ENCODE assay signal across 27 mouse cellular contexts in the genomic region with DNA sequence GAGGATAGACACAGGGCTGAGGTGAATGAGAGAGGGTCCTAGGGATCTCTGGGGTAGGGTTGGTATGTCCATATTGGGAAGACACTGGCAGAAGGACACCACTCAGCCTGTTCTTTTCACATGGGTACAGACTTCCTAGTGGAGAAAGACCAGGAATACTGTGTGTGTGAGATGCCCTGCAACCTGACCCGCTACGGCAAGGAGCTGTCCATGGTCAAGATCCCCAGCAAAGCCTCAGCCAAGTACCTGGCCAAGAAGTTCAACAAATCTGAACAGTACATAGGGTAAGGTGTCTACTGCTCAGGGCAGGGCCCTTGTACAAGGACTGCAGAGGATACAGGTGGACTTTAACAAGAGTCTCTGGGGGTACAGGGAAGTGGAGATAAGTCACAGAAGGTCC. TPM values are rescaled to one million over a fixed set of nuclear protein-coding genes. Genes with fewer than 3 reads are reported as not detected.
A peak's percentile ranks its signal among the peaks of the same experiment; 100 is the strongest.
DNase-seq lines count a peak whose midpoint lies in the region; ATAC-seq and TF ChIP-seq lines count a peak whose summit lies in the region.
"Had no signal": no experiment of that assay in that cellular context is flagged by ENCODE, and none has a peak within 500 bp of the region (broad histone marks: within the 10 kb centered on the region; RNA-seq: fewer than 3 reads in every experiment).

No protein-coding gene starts in this region.

- no peak overlapping the region for H3K4me2 ChIP-seq in lung, embryonic 14.5 days
- H3K4me2 ChIP-seq in myocyte (ENCODE audit: low read depth): no peak overlapping the region
- H3K4me2 ChIP-seq: embryonic facial prominence, embryonic 15.5 days; heart, embryonic 13.5 days; hindbrain, embryonic 12.5 days had no signal

- H3K36me3 ChIP-seq in lung, embryonic 14.5 days (ENCODE audit: insufficient read depth): no peaks in the 10 kb centered on the region
- H3K36me3 ChIP-seq in myocyte (ENCODE audit: control insufficient read depth, insufficient read depth): no peaks in the 10 kb centered on the region
- H3K36me3 ChIP-seq: embryonic facial prominence, embryonic 15.5 days; forebrain, embryonic 10.5 days; heart, embryonic 13.5 days had no signal

- ATAC-seq in lung, embryonic 14.5 days (ENCODE audit: insufficient read depth): no peak
- ATAC-seq in megakaryocyte, adult 5-6 weeks (ENCODE audit: poor library complexity, severe bottlenecking): no peak
- ATAC-seq: forebrain, embryonic 14.5 days; hindbrain, embryonic 16.5 days; inflammation-experienced regulatory T-cells, adult 6 months had no signal

- no peak overlapping the region for H3K4me3 ChIP-seq in lung, embryonic 14.5 days (ENCODE audit: low read depth, low read length)
- H3K4me3 ChIP-seq in myocyte: no peak overlapping the region
- H3K4me3 ChIP-seq: embryonic facial prominence, embryonic 15.5 days; erythroblast, embryonic 14.5 days; forebrain, embryonic 10.5 days; heart, embryonic 13.5 days; hindbrain, embryonic 12.5 days had no signal

- TF ChIP-seq POLR2A in myocyte (IDR thresholded peaks at IDR 0.05; ENCODE audit: insufficient read length, low read depth): no peak

- no peaks in the 10 kb centered on the region for H3K9me3 ChIP-seq in lung, embryonic 14.5 days (ENCODE audit: low read depth, low read length)
- H3K9me3 ChIP-seq: embryonic facial prominence, embryonic 15.5 days; forebrain, embryonic 10.5 days; heart, embryonic 13.5 days; hindbrain, embryonic 12.5 days had no signal

- no peaks in the 10 kb centered on the region for H3K4me1 ChIP-seq in lung, embryonic 14.5 days (ENCODE audit: insufficient read depth)

- H3K9ac ChIP-seq in lung, embryonic 14.5 days: no peak overlapping the region
- H3K9ac ChIP-seq: embryonic facial prominence, embryonic 15.5 days; heart, embryonic 13.5 days; hindbrain, embryonic 12.5 days had no signal

- peaks cover 8% of the 10 kb centered on the region for H3K79me2 ChIP-seq in myocyte (ENCODE audit: control insufficient read depth, insufficient read depth)

- TF ChIP-seq CTCF in lung, embryonic 14.5 days (IDR thresholded peaks at IDR 0.05; ENCODE audit: low read depth): no peak

- 10% methylated on average over 2 of the region's 2 CpGs for WGBS in lung, embryonic 14.5 days

- H3K27me3 ChIP-seq in lung, embryonic 14.5 days (ENCODE audit: insufficient read depth, low read length): no peaks in the 10 kb centered on the region
- H3K27me3 ChIP-seq in myocyte (ENCODE audit: control insufficient read depth, insufficient read depth, insufficient read length): peaks cover 52% of the 10 kb centered on the region

- no peak overlapping the region for H3ac ChIP-seq in myocyte (ENCODE audit: control insufficient read depth, insufficient read length)

- DNase-seq in heart, adult 11 months: peak; percentile 64
- DNase-seq in heart, postnatal 14 days: no peak
- peak; percentile 27 for DNase-seq in lung, embryonic 14.5 days
- DNase-seq in lung, postnatal 10 days: no peak
- DNase-seq in adrenal gland, adult 8-10 months: no peak
- DNase-seq: adrenal gland, postnatal 10 days; cerebellum, adult 11 months; cerebellum, adult 8-10 months; cerebellum, postnatal 14 days; gastrocnemius, postnatal 25 days; heart, postnatal 4 days had no signal

- intact Hi-C loops in heart, postnatal 14 days (cut with DNase I): no loop called here

- no peak overlapping the region for H3K27ac ChIP-seq in lung, embryonic 14.5 days (ENCODE audit: low read depth)
- H3K27ac ChIP-seq: embryonic facial prominence, embryonic 15.5 days; forebrain, embryonic 10.5 days; heart, embryonic 13.5 days; hindbrain, embryonic 12.5 days had no signal

TF ChIP-seq in myocyte, 11 proteins besides CTCF, POLR2A, EP300 and RAD21:
- TF ChIP-seq REST (IDR thresholded peaks at IDR 0.05; ENCODE audit: insufficient read depth, insufficient read length): peak; percentile 98
- no peak for TF ChIP-seq MYOD1 (IDR thresholded peaks at IDR 0.05; ENCODE audit: control insufficient read depth in 1 of 3, insufficient read length in 2 of 3, low read depth in 2 of 3)

RNA-seq across cellular contexts. Expression of a gene that starts 4.6 kb away (rescaled TPM):
- 10 to 100 TPM; 25.9 to 28.4 TPM for total RNA-seq in heart, postnatal 14 days (2021)
- 52.5 and 63.5 TPM in 2 replicates for polyA plus RNA-seq in lung, embryonic 14.5 days (2014; fragmentation: Nextera tagmentation; extraction: Ambion mirVana)
- 18.9 TPM for polyA plus RNA-seq in myocyte (2012; fragmentation: generic; extraction: Trizol)
- 10 to 100 TPM; 45.2 to 90.5 (median 62.8) TPM for total RNA-seq in adrenal gland, adult 8-10 months (2022)
- total RNA-seq in megakaryocyte, adult 5-6 weeks (2015): 12.0 and 12.4 TPM in 2 replicates
- 9.3 and 16.1 TPM in 2 replicates for total RNA-seq in megakaryocyte, adult 5-6 weeks (2017)

RNA-seq across cellular contexts. Expression of a gene that starts 8.0 kb away (rescaled TPM):
- total RNA-seq in heart, postnatal 14 days (2021): 1 to 10 TPM; 5.0 to 5.1 TPM
- polyA plus RNA-seq in lung, embryonic 14.5 days (2014; fragmentation: Nextera tagmentation; extraction: Ambion mirVana): not detected in 2 replicates
- polyA plus RNA-seq in myocyte (2012; fragmentation: generic; extraction: Trizol): not detected
- total RNA-seq in adrenal gland, adult 8-10 months (2022): 10 to 100 TPM; 30.4 to 55.2 (median 34.8) TPM
- not detected in 2 replicates for total RNA-seq in megakaryocyte, adult 5-6 weeks (2015)
- not detected in 2 replicates for total RNA-seq in megakaryocyte, adult 5-6 weeks (2017)
- total RNA-seq: common myeloid progenitor, adult 5-6 weeks; gastrocnemius, adult 18-20 months; granulocyte monocyte progenitor cell, adult 5-6 weeks had no signal
- polyA plus RNA-seq: brain, embryonic 14.5 days; C2C12; embryonic facial prominence, embryonic 15.5 days; forebrain, embryonic 10.5 days; forebrain, embryonic 14.5 days; heart, embryonic 13.5 days; heart, postnatal 0 days; hindbrain, embryonic 12.5 days; hindbrain, embryonic 16.5 days; inflammation-experienced regulatory T-cells, adult 6 months had no signal

RNA-seq across cellular contexts. Expression of a gene that starts 20.0 kb away (rescaled TPM):
- total RNA-seq in heart, postnatal 14 days (2021): 10 to 100 TPM; 61.7 to 91.3 TPM
- 0.31 and 0.58 TPM in 2 replicates for polyA plus RNA-seq in lung, embryonic 14.5 days (2014; fragmentation: Nextera tagmentation; extraction: Ambion mirVana)
- 6.9 TPM for polyA plus RNA-seq in myocyte (2012; fragmentation: generic; extraction: Trizol)
- total RNA-seq in adrenal gland, adult 8-10 months (2022): 100 to 1,000 TPM; 189 to 666 (median 461) TPM
- total RNA-seq in megakaryocyte, adult 5-6 weeks (2015): 0.11 TPM in 1 of 2 replicates, not detected in the other
- 0.20 and 0.26 TPM in 2 replicates for total RNA-seq in megakaryocyte, adult 5-6 weeks (2017)

RNA-seq across cellular contexts. Expression of a gene that starts 27.1 kb away (rescaled TPM):
- under 1 TPM; 0.29 to 0.74 TPM for total RNA-seq in heart, postnatal 14 days (2021)
- 0.54 and 0.83 TPM in 2 replicates for polyA plus RNA-seq in lung, embryonic 14.5 days (2014; fragmentation: Nextera tagmentation; extraction: Ambion mirVana)
- 2.0 TPM for polyA plus RNA-seq in myocyte (2012; fragmentation: generic; extraction: Trizol)
- 1 to 10 TPM; 1.4 to 2.5 (median 1.8) TPM for total RNA-seq in adrenal gland, adult 8-10 months (2022)
- total RNA-seq in megakaryocyte, adult 5-6 weeks (2015): 0.05 TPM in 1 of 2 replicates, not detected in the other
- total RNA-seq in megakaryocyte, adult 5-6 weeks (2017): 0.11 TPM in 1 of 2 replicates, not detected in the other
- total RNA-seq: common myeloid progenitor, adult 5-6 weeks; granulocyte monocyte progenitor cell, adult 5-6 weeks had no signal
- polyA plus RNA-seq: erythroblast, embryonic 14.5 days had no signal

RNA-seq across cellular contexts. Expression of a gene that starts 28.1 kb away (rescaled TPM):
- 100 to 1,000 TPM; 207 to 250 TPM for total RNA-seq in heart, postnatal 14 days (2021)
- 135 and 145 TPM in 2 replicates for polyA plus RNA-seq in lung, embryonic 14.5 days (2014; fragmentation: Nextera tagmentation; extraction: Ambion mirVana)
- 410 TPM for polyA plus RNA-seq in myocyte (2012; fragmentation: generic; extraction: Trizol)
- 100 to 1,000 TPM; 200 to 304 (median 253) TPM for total RNA-seq in adrenal gland, adult 8-10 months (2022)
- 67.3 and 78.1 TPM in 2 replicates for total RNA-seq in megakaryocyte, adult 5-6 weeks (2015)
- 15.4 and 25.6 TPM in 2 replicates for total RNA-seq in megakaryocyte, adult 5-6 weeks (2017)

Comparison
In these comparisons a context has a peak if more than half of its experiments do, and no peak if none do; other contexts are left out.
1. DNase-seq: peak in heart, adult 11 months (single experiment) and lung, embryonic 14.5 days (single experiment); none in heart, postnatal 14 days (0 of 2), lung, postnatal 10 days (single experiment) and adrenal gland, adult 8-10 months (single experiment).
2. RNA of a gene that starts 8.0 kb away (total RNA-seq): 30.4 to 55.2 TPM in adrenal gland, adult 8-10 months; 5.0 to 5.1 TPM in heart, postnatal 14 days and not detected in megakaryocyte, adult 5-6 weeks; every median in the first group is over 4 times any median in the second.
3. RNA of a gene that starts 20.0 kb away (total RNA-seq): 189 to 666 TPM in adrenal gland, adult 8-10 months and 61.7 to 91.3 TPM in heart, postnatal 14 days; 0.11 to 0.26 TPM in megakaryocyte, adult 5-6 weeks; every median in the first group is over 10 times any median in the second.